Mouse (Mus musculus) urinary bladder, postnatal 14 days (tissue): ENCODE measurements around the gene Olfr1263.

Experiments
- DNase-seq: peaks from one replicate; pipeline ENCODE4 v3.0.0; 2021; ENCODE audit warnings: low spot score

Olfr1263 gene

GRCm38 (mm10) chr2:90011831-90012230, at the start of gene Olfr1263:
Gene Olfr1263, plus strand, starts transcription at chr2:90012131.
- DNase-seq: no peak

- no peak for DNase-seq
Observed at GRCm38 (mm10) chr2:89974184-89974583, 37.7 kb upstream of the Olfr1263 start, which contains the start of gene Olfr1260. Gene Olfr1260, plus strand, starts transcription at chr2:89974340.

GRCm38 (mm10) chr2:89977709-89978108, 34.2 kb upstream of the Olfr1263 start:
- DNase-seq: no peak

- no peak for DNase-seq
Observed at GRCm38 (mm10) chr2:89990921-89991320, 21.0 kb upstream of the Olfr1263 start, which contains the start of gene Olfr1261. Gene Olfr1261, plus strand, starts transcription at chr2:89991221.

- no peak for DNase-seq
Observed at GRCm38 (mm10) chr2:89999845-90000244, 12.1 kb upstream of the Olfr1263 start, which contains the start of gene Olfr1262. Gene Olfr1262, plus strand, starts transcription at chr2:90000145.

- DNase-seq: no peak
Observed at GRCm38 (mm10) chr2:90025477-90025876, 13.5 kb downstream of the Olfr1263 start, which contains the start of gene Olfr1264. Gene Olfr1264, minus strand, starts transcription at chr2:90025577.

- no peak for DNase-seq
Observed at GRCm38 (mm10) chr2:90035037-90035436, 23.1 kb downstream of the Olfr1263 start, which contains the start of gene Olfr1265. Gene Olfr1265, plus strand, starts transcription at chr2:90035337.

GRCm38 (mm10) chr2:90063494-90063893, 51.6 kb downstream of the Olfr1263 start, which contains the start of gene Olfr140:
Gene Olfr140, minus strand, starts transcription at chr2:90063594.
- no peak for DNase-seq
